Mouse (Mus musculus) lung, adult 2 months (tissue): ENCODE measurements at regions not wholly inside any gene's neighbourhood (a gene's known extent, or its start where the extent isn't known, plus 50 kb on each side); places are given as distances from the start of the nearest gene placed in this dataset.
A peak's percentile ranks its signal among the peaks of the same experiment; 100 is the strongest.

Experiments
- DNase-seq: peaks from one replicate; pipeline ENCODE4 v3.0.0; 2022
- H3K4me1 ChIP-seq: fragments of 200-500 bp; 2 replicates; pipeline ENCODE4 v1.6.1; 2011; ENCODE audit warnings: low read length; ENCODE audit not compliant: control insufficient read depth, insufficient read depth
- H3K4me3 ChIP-seq: fragments of 200-500 bp; replicated peaks from 2 replicates; pipeline ENCODE3; 2011; ENCODE audit warnings: low read depth, mild to moderate bottlenecking, control low read depth, low read length; ENCODE audit errors: extremely low read depth
- CTCF ChIP-seq: fragments of 200-500 bp; IDR thresholded peaks from 2 replicates; pipeline ENCODE4 v1.5.1; 2011; ENCODE audit warnings: mild to moderate bottlenecking, low read length, control low read depth; ENCODE audit not compliant: insufficient read depth
- POLR2A ChIP-seq: fragments of 200-500 bp; IDR thresholded peaks from 2 replicates; pipeline ENCODE4 v1.6.1; 2011; ENCODE audit warnings: low read depth, mild to moderate bottlenecking, control low read depth, low read length, borderline replicate concordance; ENCODE audit errors: extremely low read depth
- WGBS: fragments of 180-500 bp; shearing (Covaris S2); methylation state at CpG from one replicate; pipeline ENCODE4 v1.1.7; 2018; 5-methylcytosine and 5-hydroxymethylcytosine counted together

DNA sequence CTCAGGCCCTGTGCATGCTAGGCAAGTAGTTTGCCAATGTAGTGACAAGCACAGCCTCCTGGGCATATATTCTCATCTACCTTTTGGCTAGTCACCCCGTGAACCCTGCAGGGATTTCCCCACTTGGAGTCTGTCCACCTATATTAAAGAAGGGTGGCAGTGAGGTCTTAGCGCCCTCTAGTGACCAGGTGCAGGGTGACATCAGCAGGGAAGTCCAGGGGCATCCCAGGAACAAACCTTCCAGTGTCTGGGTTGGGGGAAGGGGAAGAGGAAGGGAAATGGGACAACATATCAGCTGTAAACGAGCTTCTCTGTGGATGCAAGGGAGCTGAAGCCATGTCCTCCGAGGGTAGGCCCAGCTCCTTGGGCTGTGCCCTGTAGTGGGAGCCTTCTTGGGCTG, 245.7 kb upstream of the Mocs1 start:
- Histone ChIP-seq H3K4me3 (no peak overlapping the region), H3K4me1 (no peaks in the 10 kb centered on the region)
- 9% methylated on average over 4 of the region's 4 CpGs for WGBS
- peak; percentile 13 for DNase-seq
- no peak for TF ChIP-seq POLR2A
- TF ChIP-seq CTCF: peak; percentile 56

DNA sequence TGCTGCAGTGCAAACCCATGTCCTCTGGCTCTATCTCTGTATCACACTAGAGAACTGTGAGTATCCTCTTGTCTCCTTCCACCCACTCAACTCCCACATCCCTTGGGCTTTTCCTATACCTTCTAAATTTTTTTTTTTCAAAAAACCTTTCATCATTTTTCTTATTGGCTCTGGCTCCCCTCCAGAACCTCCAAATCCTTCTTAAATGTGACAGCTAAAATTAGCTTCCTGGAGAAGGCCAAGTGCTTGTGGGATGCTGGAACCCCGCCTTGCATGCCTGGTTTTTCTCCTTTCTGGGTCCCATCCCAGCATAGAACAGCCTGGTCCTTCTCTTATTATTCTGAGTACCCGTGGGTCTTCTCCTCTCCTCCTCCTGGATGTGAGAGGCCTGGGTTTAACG, 244.2 kb upstream of the Mocs1 start:
- no peak for DNase-seq
- WGBS: 49% methylated on average over 3 of the region's 3 CpGs
- H3K4me3 ChIP-seq: no peak overlapping the region
- no peaks in the 10 kb centered on the region for H3K4me1 ChIP-seq
- TF ChIP-seq CTCF (no peak), POLR2A (no peak)

DNA sequence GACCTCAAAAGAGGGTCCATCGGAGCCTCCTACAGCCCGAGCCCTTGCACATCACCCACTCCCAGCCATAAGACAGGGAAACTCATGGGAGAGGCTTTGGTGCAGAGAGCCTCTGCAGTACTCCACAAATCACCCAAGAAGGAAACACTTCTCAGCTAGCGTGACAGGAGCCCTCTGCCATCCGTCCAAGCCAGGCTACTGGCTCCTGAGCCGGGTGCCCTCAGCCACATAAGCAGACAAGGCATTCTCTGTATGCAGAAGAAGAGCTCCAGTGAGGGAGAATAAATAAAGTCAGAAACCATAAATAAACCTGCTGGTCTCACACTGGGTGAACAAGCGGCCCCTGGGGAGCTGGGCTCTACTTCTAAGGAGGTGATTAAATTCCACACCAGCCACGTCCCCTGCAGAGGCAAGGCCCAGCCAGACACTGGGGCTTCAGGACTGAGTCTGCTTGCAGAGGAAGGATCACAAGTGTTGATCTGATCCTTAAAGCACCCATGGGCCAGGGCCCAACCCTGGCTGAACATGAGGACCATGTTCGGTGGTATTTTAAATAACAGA, 243.0 kb upstream of the Mocs1 start:
- no peak for DNase-seq
- no peak overlapping the region for H3K4me3 ChIP-seq
- TF ChIP-seq POLR2A (no peak), CTCF (no peak)
- H3K4me1 ChIP-seq: no peaks in the 10 kb centered on the region
- WGBS: 52% methylated on average over 8 of the region's 8 CpGs

DNA sequence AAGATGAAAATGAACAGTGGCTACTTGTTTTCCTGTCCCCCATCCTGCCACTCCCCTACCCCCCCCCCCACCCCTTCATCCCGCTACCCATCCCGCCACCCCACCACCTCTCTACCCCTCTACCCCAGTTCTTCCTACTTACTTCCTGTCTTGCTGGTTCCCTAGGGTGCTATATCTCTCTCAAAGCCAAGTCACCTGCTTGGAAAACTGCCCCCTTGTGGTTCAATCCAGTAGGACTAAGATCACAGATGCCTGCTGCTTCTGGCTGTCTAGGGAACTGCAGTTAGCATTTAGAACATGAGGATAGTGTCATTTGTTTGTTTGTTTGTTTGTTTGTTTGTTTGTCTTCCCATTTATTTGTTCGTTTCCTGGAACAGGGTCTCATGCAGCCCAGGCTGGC, 238.4 kb upstream of the Mocs1 start:
- WGBS: 32% methylated on average over 3 of the region's 3 CpGs
- Histone ChIP-seq H3K4me3 (no peak overlapping the region), H3K4me1 (no peaks in the 10 kb centered on the region)
- DNase-seq: no peak
- TF ChIP-seq POLR2A: no peak
- no peak; the same call in 1 of the 2 replicates for TF ChIP-seq CTCF

DNA sequence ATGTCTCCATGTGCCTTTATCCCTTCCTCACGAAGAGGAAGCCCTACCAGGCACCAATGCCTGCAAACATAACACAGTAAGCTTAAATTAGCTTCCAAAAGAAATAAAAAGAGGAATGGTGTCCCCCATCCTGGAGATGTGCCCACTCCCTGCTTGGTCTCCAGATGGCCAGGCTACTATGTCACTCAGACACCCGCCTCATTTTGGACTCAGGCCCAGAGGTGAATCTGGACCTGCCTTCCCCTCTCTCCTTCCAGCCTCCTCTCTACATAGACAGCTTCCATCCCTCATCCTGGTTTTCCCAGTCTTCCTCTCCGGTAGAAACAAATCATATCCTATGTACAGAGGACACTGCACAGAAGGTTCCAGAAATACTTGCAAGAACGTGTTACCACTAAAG, 237.8 kb upstream of the Mocs1 start:
- no peak for DNase-seq
- 64% methylated on average over 4 of the region's 4 CpGs for WGBS
- TF ChIP-seq POLR2A (no peak), CTCF (no peak)
- Histone ChIP-seq H3K4me3 (no peak overlapping the region), H3K4me1 (no peaks in the 10 kb centered on the region)

DNA sequence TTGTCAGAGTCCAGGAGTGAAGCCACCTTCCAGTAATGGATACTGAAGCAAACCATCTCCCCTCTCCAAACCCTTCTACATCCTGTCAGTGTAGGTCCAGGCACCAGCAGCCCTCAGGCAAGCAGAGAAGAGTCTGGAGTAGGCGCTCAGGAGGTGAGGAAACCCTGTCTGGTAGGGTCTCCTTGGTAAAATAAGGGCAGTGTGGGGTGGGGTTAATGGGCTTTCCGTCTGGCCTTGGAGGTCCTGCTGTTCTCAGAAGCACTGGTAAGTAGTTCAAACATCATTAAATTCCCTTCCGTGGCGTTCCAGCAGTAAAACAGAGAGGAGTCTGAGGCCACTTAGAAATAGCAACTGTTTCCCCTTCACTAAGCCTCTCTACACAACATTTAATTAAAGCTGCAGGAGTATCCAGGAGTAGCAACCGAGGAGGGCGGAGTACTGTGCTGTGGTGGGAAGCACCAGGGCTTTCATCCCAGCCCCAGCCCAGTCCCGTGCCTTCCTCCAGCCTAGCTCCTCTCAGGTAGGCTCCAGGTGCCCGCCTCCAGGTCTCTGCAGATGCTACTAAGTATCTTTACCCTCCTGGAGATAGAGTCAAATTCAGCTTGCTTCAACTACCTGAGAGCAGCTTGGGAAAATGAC, 232.0 kb upstream of the Mocs1 start:
- Histone ChIP-seq H3K4me1 (no peaks in the 10 kb centered on the region), H3K4me3 (no peak overlapping the region)
- 65% methylated on average over 8 of the region's 8 CpGs for WGBS
- TF ChIP-seq CTCF (no peak), POLR2A (no peak)
- no peak for DNase-seq

DNA sequence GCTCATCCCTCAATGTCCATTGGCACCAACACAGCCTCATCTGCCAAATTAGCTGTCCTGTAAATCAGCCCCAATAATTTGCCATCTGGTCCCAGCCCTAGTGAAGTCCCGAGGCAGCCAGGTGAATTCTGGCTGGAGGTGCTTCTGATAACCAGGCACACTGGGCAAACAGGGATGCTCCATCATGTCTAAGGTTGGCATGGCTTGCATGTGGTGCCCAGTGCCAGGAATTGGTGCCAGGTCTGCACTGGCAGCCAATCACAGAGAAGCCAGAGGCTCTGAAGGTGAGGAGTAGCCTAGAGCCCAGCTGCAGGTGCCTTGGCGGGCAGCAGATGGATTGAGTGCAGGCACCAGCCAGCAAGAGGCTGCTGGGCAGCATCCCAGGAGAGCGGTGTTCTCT, 226.7 kb upstream of the Mocs1 start:
- no peak overlapping the region for H3K4me3 ChIP-seq
- H3K4me1 ChIP-seq: no peaks in the 10 kb centered on the region
- DNase-seq: no peak
- TF ChIP-seq POLR2A (no peak), CTCF (no peak)
- 86% methylated on average over 3 of the region's 3 CpGs for WGBS

DNA sequence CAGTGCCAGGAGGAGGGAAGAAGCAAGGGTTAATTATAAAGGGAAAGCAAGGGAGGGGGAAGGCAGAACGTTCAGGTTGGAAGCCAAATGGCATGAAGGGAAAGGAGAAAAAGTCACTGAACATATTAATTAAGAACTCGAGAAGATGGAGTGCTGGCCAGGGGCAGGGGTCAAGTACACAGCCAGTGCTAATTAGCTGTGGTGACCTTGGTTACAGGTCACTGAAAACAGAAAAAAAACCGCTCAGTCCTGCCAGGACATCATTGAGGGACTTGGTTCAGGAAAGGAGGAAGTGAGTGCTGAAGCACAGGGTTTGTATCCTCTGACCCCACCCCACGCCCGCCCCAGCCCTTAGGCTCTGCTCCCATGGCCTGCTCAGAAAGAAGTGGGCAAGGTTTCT, 223.1 kb upstream of the Mocs1 start:
- Histone ChIP-seq H3K4me3 (no peak overlapping the region), H3K4me1 (no peaks in the 10 kb centered on the region)
- DNase-seq: no peak
- no peak for TF ChIP-seq CTCF
- TF ChIP-seq POLR2A: no peak
- WGBS: 23% methylated on average over 5 of the region's 5 CpGs

DNA sequence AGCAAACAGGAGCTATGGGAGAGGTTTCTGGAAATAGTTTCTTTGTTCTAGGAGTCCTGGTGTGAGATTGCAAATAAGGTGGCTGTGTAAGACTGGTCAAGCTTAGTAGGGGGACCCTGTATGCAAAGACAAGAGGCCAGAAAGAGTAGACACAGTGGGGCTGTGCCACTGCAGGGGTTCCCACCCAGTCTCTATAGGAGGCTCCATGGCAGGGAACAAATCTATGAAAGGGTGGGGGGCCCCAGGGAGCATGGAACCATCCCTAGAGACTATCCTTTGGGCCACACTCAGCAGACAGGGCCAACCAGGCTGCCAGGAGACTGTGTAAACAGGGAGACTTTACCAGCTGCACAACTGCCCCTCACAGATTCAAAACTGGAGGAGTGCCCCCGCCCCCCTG, 222.6 kb upstream of the Mocs1 start:
- H3K4me3 ChIP-seq: no peak overlapping the region
- no peaks in the 10 kb centered on the region for H3K4me1 ChIP-seq
- no peak for TF ChIP-seq POLR2A
- TF ChIP-seq CTCF: no peak
- DNase-seq: no peak
- 47% methylated on average over 1 of the region's 1 CpGs for WGBS

DNA sequence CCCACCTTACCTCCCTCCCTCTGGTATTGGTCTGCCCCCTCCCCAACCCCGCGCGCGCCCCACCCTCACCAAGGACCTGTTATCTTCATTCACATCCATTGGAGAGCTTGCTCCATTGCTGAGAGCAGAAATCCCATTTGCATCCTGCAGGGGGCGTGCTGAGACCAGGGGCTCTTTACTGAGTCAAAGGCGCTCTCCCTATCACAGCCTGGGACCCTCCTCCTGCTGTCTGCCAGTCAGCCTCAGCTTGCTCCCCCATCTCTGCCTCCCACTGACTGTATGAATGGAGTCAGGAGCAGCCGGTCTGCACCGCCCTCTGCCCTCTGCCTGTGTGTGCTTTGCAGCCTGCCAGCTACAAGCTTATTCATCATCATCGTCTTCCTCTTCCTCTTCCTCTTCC, 221.5 kb upstream of the Mocs1 start:
- no peak for DNase-seq
- WGBS: 53% methylated on average over 9 of the region's 9 CpGs

More for the DNA sequence above, 221.5 kb upstream of the Mocs1 start:
- no peaks in the 10 kb centered on the region for H3K4me1 ChIP-seq
- no peak for TF ChIP-seq POLR2A
- TF ChIP-seq CTCF: no peak
- H3K4me3 ChIP-seq: no peak overlapping the region
